Mouse (Mus musculus) liver, postnatal 0 days (tissue): ENCODE results near the gene Flywch1.

Source experiments
- CTCF ChIP-seq: sonication (generic); IDR thresholded peaks from 2 replicates; pipeline ENCODE4 v1.5.1; 2016; ENCODE audit warnings: antibody characterized with exemption, low read depth
- EP300 ChIP-seq: IDR thresholded peaks from 2 replicates; pipeline ENCODE4 v1.6.1; 2016; ENCODE audit warnings: antibody characterized with exemption, low read depth, mild to moderate bottlenecking

DNA sequence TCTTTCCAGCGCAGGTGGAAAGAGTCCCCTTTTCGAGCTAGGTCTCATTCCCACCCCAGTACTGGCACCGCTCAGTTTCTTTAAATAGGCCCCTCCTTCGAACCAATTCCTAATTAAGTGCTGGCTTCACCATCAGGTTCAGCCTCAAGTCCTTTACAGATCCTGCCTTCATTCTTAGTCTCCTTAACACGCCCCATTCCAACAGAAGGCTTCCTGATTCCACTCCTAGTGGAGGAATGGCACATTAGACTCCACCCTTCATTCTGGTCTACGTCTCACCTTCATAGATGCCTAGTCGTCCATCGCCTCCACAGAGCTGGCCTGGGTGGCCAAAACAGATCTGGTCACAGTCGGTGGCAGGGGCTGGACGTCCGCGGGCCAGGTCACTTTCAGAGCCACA is 28.5 kb downstream of the Flywch1 start:
- TF ChIP-seq CTCF (no peak), EP300 (no peak)
